Mouse (Mus musculus) neural tube, embryonic 14.5 days (tissue): Measurements from ENCODE around the gene Hist1h1b. TPM values are rescaled to one million over a fixed set of nuclear protein-coding genes. Genes with fewer than 3 reads are reported as not detected.
A peak's percentile ranks its signal among the peaks of the same experiment; 100 is the strongest.
"Not testable (repeated sequence)": the region's sequence is repeated elsewhere in the genome, so short reads cannot be mapped to it uniquely, and the experiment has no call there.

Experiments
- ATAC-seq: fragments of 200-750 bp; cut with Nextera tagmentation; 2 replicates; pipeline ENCODE4 v1.8.0; 2017; ENCODE audit warnings: low read depth, mild to moderate bottlenecking, moderate TSS enrichment, moderate library complexity
- H3K27ac ChIP-seq: fragments of 300-500 bp; sonication (generic); 2 replicates; pipeline ENCODE4 v1.5.1; 2014; ENCODE audit warnings: low read depth, mild to moderate bottlenecking, control low read depth, low read length, moderate library complexity, mixed read lengths
- H3K27me3 ChIP-seq: fragments of 300-500 bp; sonication (generic); 2 replicates; pipeline ENCODE4 v1.6.1; 2014; ENCODE audit warnings: low read length; ENCODE audit not compliant: control insufficient read depth, insufficient read depth
- H3K36me3 ChIP-seq: fragments of 300-500 bp; sonication (generic); 2 replicates; pipeline ENCODE4 v1.6.1; 2014; ENCODE audit warnings: low read length, mixed read lengths; ENCODE audit not compliant: control insufficient read depth, insufficient read depth
- H3K4me1 ChIP-seq: fragments of 300-500 bp; sonication (generic); 2 replicates; pipeline ENCODE4 v1.6.1; 2014; ENCODE audit warnings: low read length; ENCODE audit not compliant: control insufficient read depth, insufficient read depth
- H3K4me2 ChIP-seq: fragments of 300-500 bp; sonication (generic); 2 replicates; pipeline ENCODE4 v1.6.1; 2014; ENCODE audit warnings: mild to moderate bottlenecking, low read depth, low read length, control low read depth
- H3K4me3 ChIP-seq: fragments of 300-500 bp; sonication (generic); 2 replicates; pipeline ENCODE4 v1.5.1; 2014; ENCODE audit warnings: low read depth, low read length, control low read depth, mixed read lengths
- H3K9ac ChIP-seq: fragments of 300-500 bp; sonication (generic); replicated peaks from 2 replicates; pipeline ENCODE4 v1.6.1; 2014; ENCODE audit warnings: low read depth, mild to moderate bottlenecking, control low read depth, low read length, mixed read lengths
- H3K9me3 ChIP-seq: fragments of 300-500 bp; sonication (generic); 2 replicates; pipeline ENCODE4 v1.6.1; 2016; ENCODE audit warnings: low read length; ENCODE audit not compliant: control insufficient read depth
- WGBS: fragments of 180-500 bp; shearing (Covaris S2); extraction: QIAGEN DNeasy Blood & Tissue Kit; methylation state at CpG from one replicate; pipeline ENCODE4 v1.1.7; 2014; 5-methylcytosine and 5-hydroxymethylcytosine counted together
- polyA plus RNA-seq: library from polyadenylated mRNA; unstranded; fragments of >200 nt; fragmentation: Nextera tagmentation; extraction: Ambion mirVana; gene quantifications from 2 replicates; pipeline ENCODE4 v1.2.1, GENCODE M21; 2014

Hist1h1b gene
- polyA plus RNA-seq, 1 experiment from 2014 or later: 0.68 TPM

- no peaks in the 10 kb centered on the region for H3K27me3 ChIP-seq
- peak overlapping the region; percentile 64 for H3K4me2 ChIP-seq
- no peaks in the 10 kb centered on the region for H3K9me3 ChIP-seq
- H3K4me3 ChIP-seq: peak overlapping the region; percentile 36
- H3K4me1 ChIP-seq: peaks cover 31% of the 10 kb centered on the region
- ATAC-seq: no peak
- peak overlapping the region; percentile 22; the same call in 1 of the 2 replicates for H3K27ac ChIP-seq
- H3K9ac ChIP-seq: no peak overlapping the region
- no peaks in the 10 kb centered on the region for H3K36me3 ChIP-seq
- 2% methylated on average over 9 of the region's 9 CpGs for WGBS
Measured at GRCm38 (mm10) chr13:21783734-21784161, 3.3 kb upstream of the Hist1h1b start.

- peak within 1 kb of the TSS; percentile 55; the same call in 1 of the 2 replicates for H3K27ac ChIP-seq
- peak within 1 kb of the TSS; percentile 54; the same call in 1 of the 2 replicates for H3K9ac ChIP-seq
- H3K27me3 ChIP-seq: no peaks in the 10 kb centered on the region
- ATAC-seq: peak; percentile 83
- H3K4me1 ChIP-seq: peaks cover 28% of the 10 kb centered on the region
- H3K36me3 ChIP-seq: no peaks in the 10 kb centered on the region
- peak within 1 kb of the TSS; percentile 64 for H3K4me2 ChIP-seq
- peak within 1 kb of the TSS; percentile 36 for H3K4me3 ChIP-seq
- H3K9me3 ChIP-seq: no peaks in the 10 kb centered on the region
- WGBS: under 1% methylated on average over 13 of the region's 20 CpGs
Measured at GRCm38 (mm10) chr13:21783255-21783617, 2.8 kb upstream of the Hist1h1b start, which contains the start of gene Hist1h3i. Hist1h3i (minus strand) TSS chr13:21783370.

- WGBS: under 1% methylated on average over 17 of the region's 35 CpGs
- Histone ChIP-seq H3K27ac (0 out of 2 replicates have a peak overlapping the region, but pooled peaks have one; percentile 55), H3K4me1 (peaks cover 23% of the 10 kb centered on the region), H3K4me3 (peak overlapping the region; percentile 36), H3K4me2 (peak overlapping the region; percentile 64), H3K9ac (peak overlapping the region; percentile 54; the same call in 1 of the 2 replicates)
- ATAC-seq: peak; percentile 0; the same call in 1 of the 2 replicates
- not testable (repeated sequence) for H3K9me3 ChIP-seq, H3K36me3 ChIP-seq, H3K27me3 ChIP-seq
Measured at GRCm38 (mm10) chr13:21782361-21783254, 2.2 kb upstream of the Hist1h1b start.

GRCm38 (mm10) chr13:21781639-21782038 lies 1.2 kb upstream of the Hist1h1b start:
- H3K9me3 ChIP-seq: no peaks in the 10 kb centered on the region
- 91% methylated on average over 1 of the region's 1 CpGs for WGBS
- no peak overlapping the region for H3K9ac ChIP-seq
- no peaks in the 10 kb centered on the region for H3K27me3 ChIP-seq
- peaks cover 23% of the 10 kb centered on the region for H3K4me1 ChIP-seq
- no peak overlapping the region for H3K27ac ChIP-seq
- no peak for ATAC-seq
- H3K4me3 ChIP-seq: no peak overlapping the region
- H3K4me2 ChIP-seq: no peak overlapping the region
- H3K36me3 ChIP-seq: no peaks in the 10 kb centered on the region

- H3K9me3 ChIP-seq: no peaks in the 10 kb centered on the region
- no peaks in the 10 kb centered on the region for H3K36me3 ChIP-seq
- H3K9ac ChIP-seq: no peak overlapping the region
- H3K27ac ChIP-seq: no peak overlapping the region
- no peak overlapping the region for H3K4me2 ChIP-seq
- no peak for ATAC-seq
- H3K4me3 ChIP-seq: no peak overlapping the region
- peaks cover 20% of the 10 kb centered on the region for H3K4me1 ChIP-seq
- 47% methylated on average over 6 of the region's 6 CpGs for WGBS
- H3K27me3 ChIP-seq: no peaks in the 10 kb centered on the region
Measured at GRCm38 (mm10) chr13:21781021-21781555, 663 bp upstream of the Hist1h1b start.

- H3K4me1 ChIP-seq: peaks cover 19% of the 10 kb centered on the region
- no peaks in the 10 kb centered on the region for H3K27me3 ChIP-seq
- WGBS: 4% methylated on average over 33 of the region's 33 CpGs
Measured at GRCm38 (mm10) chr13:21778814-21779766, 1.3 kb downstream of the Hist1h1b start.

GRCm38 (mm10) chr13:21755707-21756106 lies 24.7 kb downstream of the Hist1h1b start:
- H3K27me3 ChIP-seq: no peaks in the 10 kb centered on the region
- ATAC-seq: no peak
- H3K9me3 ChIP-seq: no peaks in the 10 kb centered on the region
- H3K4me3 ChIP-seq: no peak overlapping the region
- H3K36me3 ChIP-seq: no peaks in the 10 kb centered on the region
- no peak overlapping the region for H3K9ac ChIP-seq
- H3K27ac ChIP-seq: no peak overlapping the region
- 73% methylated on average over 1 of the region's 1 CpGs for WGBS
- H3K4me2 ChIP-seq: no peak overlapping the region
- peaks cover 13% of the 10 kb centered on the region for H3K4me1 ChIP-seq

More at GRCm38 (mm10) chr13:21778814-21779766, 1.3 kb downstream of the Hist1h1b start:
- Histone ChIP-seq H3K9me3 (no peaks in the 10 kb centered on the region), H3K4me3 (peak overlapping the region; percentile 37), H3K27ac (peak overlapping the region; percentile 49; the same call in 1 of the 2 replicates), H3K36me3 (no peaks in the 10 kb centered on the region), H3K4me2 (peak overlapping the region; percentile 70), H3K9ac (peak overlapping the region; percentile 41)
- peak; percentile 95 for ATAC-seq

- not testable (repeated sequence) for H3K36me3 ChIP-seq, H3K27me3 ChIP-seq, H3K9me3 ChIP-seq
- WGBS: 2% methylated on average over 18 of the region's 26 CpGs
- peak; percentile 2; the same call in 1 of the 2 replicates for ATAC-seq
- H3K4me1 ChIP-seq: peaks cover 18% of the 10 kb centered on the region
- H3K4me2 ChIP-seq: peak overlapping the region; percentile 71
- H3K9ac ChIP-seq: 0 out of 2 replicates have a peak overlapping the region, but pooled peaks have one; percentile 21
- peak overlapping the region; percentile 38 for H3K4me3 ChIP-seq
- H3K27ac ChIP-seq: peak overlapping the region; percentile 16; the same call in 1 of the 2 replicates
Measured at GRCm38 (mm10) chr13:21754294-21755001, 26.0 kb downstream of the Hist1h1b start.
